Mouse (Mus musculus) T-helper 17 cell (primary cell): ENCODE measurements at regions not wholly inside any gene's neighbourhood (a gene's known extent, or its start where the extent isn't known, plus 50 kb on each side); places are given as distances from the start of the nearest gene placed in this dataset.

Experiments used
- in situ Hi-C, 2 experiments: fragments of 300-600 bp; cut with MboI, MseI; formaldehyde crosslinking; loops; 1 replicate in 1 of 2; 2 replicates in 1 of 2; pipeline ENCODE4 v1.15.1; 2025; ENCODE audit warnings: high pct_unique_total_duplicates in 2 of 2

GRCm38 (mm10) chr15:3171774-3172173, 96.6 kb upstream of the Selenop start:
- in situ Hi-C loops: no loop called here

- in situ Hi-C loops: no loop called here
Measured at GRCm38 (mm10) chr15:3174072-3174471, 94.3 kb upstream of the Selenop start.

GRCm38 (mm10) chr15:3174848-3175247, 93.5 kb upstream of the Selenop start:
- in situ Hi-C loops: no loop called here

GRCm38 (mm10) chr15:3201912-3202653, 66.3 kb upstream of the Selenop start:
- in situ Hi-C loops: loop anchor here in 1 of 2 experiments (10.0 kb wide), 2 partner anchors 383 to 693 kb away; partner anchors contain the start of gene Ghr

- in situ Hi-C loops: loop anchor here in 1 of 2 experiments (10.0 kb wide), 2 partner anchors 379 to 689 kb away; partner anchors contain the start of gene Ghr
Measured at GRCm38 (mm10) chr15:3205522-3205921, 62.8 kb upstream of the Selenop start.

GRCm38 (mm10) chr15:3206076-3206475, 62.3 kb upstream of the Selenop start:
- in situ Hi-C loops: loop anchor here in 1 of 2 experiments (10.0 kb wide), 2 partner anchors 379 to 689 kb away; partner anchors contain the start of gene Ghr

- in situ Hi-C loops: no loop called here
Measured at GRCm38 (mm10) chr15:3213721-3214120, 54.6 kb upstream of the Selenop start.

GRCm38 (mm10) chr15:3215201-3215600, 53.1 kb upstream of the Selenop start:
- in situ Hi-C loops: no loop called here
